Mouse (Mus musculus): ENCODE measurements around the gene Dscaml1. TPM values are rescaled to one million over a fixed set of nuclear protein-coding genes. Genes with fewer than 3 reads are reported as not detected.

Gene Dscaml1
- polyA plus RNA-seq, 1 experiment from 2014 or later, result not detected

- Histone ChIP-seq H3K9ac (no peak overlapping the region), H3K9me3 (replicated peaks) (no peaks in the 10 kb centered on the region), H3K27ac (no peak overlapping the region), H3K4me2 (no peak overlapping the region), H3K36me3 (no peaks in the 10 kb centered on the region), H3K27me3 (replicated peaks) (peaks cover 75% of the 10 kb centered on the region), H3K4me1 (0 out of 2 replicates have a peak, but pooled peaks cover 7% of the 10 kb centered on the region), H3K4me3 (no peak overlapping the region)
- no peak for ATAC-seq
- WGBS (ENCODE audit: insufficient replicate concordance), result 67% methylated on average over 12 of the region's 12 CpGs
These were observed 6.2 kb downstream of the Dscaml1 start for GRCm38 (mm10) chr9:45432639-45433038.

- H3K27ac ChIP-seq, result no peak overlapping the region
- H3K4me1 ChIP-seq, result 0 out of 2 replicates have a peak, but pooled peaks cover 7% of the 10 kb centered on the region
- ATAC-seq, result no peak
- no peak overlapping the region for H3K4me2 ChIP-seq
- no peaks in the 10 kb centered on the region for H3K36me3 ChIP-seq
- 70% methylated on average over 9 of the region's 9 CpGs for WGBS (ENCODE audit: insufficient replicate concordance)
- peaks cover 71% of the 10 kb centered on the region for H3K27me3 ChIP-seq (replicated peaks)
- H3K9me3 ChIP-seq (replicated peaks), result no peaks in the 10 kb centered on the region
- no peak overlapping the region for H3K9ac ChIP-seq
- no peak overlapping the region for H3K4me3 ChIP-seq
These were observed 6.7 kb downstream of the Dscaml1 start for GRCm38 (mm10) chr9:45433119-45433518.

GRCm38 (mm10) chr9:45434171-45434570 is 7.7 kb downstream of the Dscaml1 start:
- WGBS (ENCODE audit: insufficient replicate concordance), result 64% methylated on average over 2 of the region's 2 CpGs
- Histone ChIP-seq H3K4me2 (no peak overlapping the region), H3K4me3 (no peak overlapping the region), H3K4me1 (0 out of 2 replicates have a peak, but pooled peaks cover 7% of the 10 kb centered on the region), H3K9me3 (replicated peaks) (no peaks in the 10 kb centered on the region), H3K9ac (no peak overlapping the region), H3K36me3 (no peaks in the 10 kb centered on the region), H3K27ac (no peak overlapping the region), H3K27me3 (replicated peaks) (peaks cover 60% of the 10 kb centered on the region)
- ATAC-seq, result no peak

GRCm38 (mm10) chr9:45439025-45439424 is 12.6 kb downstream of the Dscaml1 start:
- H3K36me3 ChIP-seq, result no peaks in the 10 kb centered on the region
- no peak overlapping the region for H3K27ac ChIP-seq
- H3K4me1 ChIP-seq, result no peaks in the 10 kb centered on the region
- H3K9ac ChIP-seq, result no peak overlapping the region
- no peak overlapping the region for H3K4me3 ChIP-seq
- no peak overlapping the region for H3K4me2 ChIP-seq
- no peak for ATAC-seq
- H3K27me3 ChIP-seq (replicated peaks), result peaks cover 13% of the 10 kb centered on the region
- H3K9me3 ChIP-seq (replicated peaks), result no peaks in the 10 kb centered on the region
- 56% methylated on average over 4 of the region's 4 CpGs for WGBS (ENCODE audit: insufficient replicate concordance)

GRCm38 (mm10) chr9:45440083-45440784 is 13.8 kb downstream of the Dscaml1 start:
- 61% methylated on average over 16 of the region's 16 CpGs for WGBS (ENCODE audit: insufficient replicate concordance)
- H3K9me3 ChIP-seq (replicated peaks), result no peaks in the 10 kb centered on the region
- no peak overlapping the region for H3K27ac ChIP-seq

DNA sequence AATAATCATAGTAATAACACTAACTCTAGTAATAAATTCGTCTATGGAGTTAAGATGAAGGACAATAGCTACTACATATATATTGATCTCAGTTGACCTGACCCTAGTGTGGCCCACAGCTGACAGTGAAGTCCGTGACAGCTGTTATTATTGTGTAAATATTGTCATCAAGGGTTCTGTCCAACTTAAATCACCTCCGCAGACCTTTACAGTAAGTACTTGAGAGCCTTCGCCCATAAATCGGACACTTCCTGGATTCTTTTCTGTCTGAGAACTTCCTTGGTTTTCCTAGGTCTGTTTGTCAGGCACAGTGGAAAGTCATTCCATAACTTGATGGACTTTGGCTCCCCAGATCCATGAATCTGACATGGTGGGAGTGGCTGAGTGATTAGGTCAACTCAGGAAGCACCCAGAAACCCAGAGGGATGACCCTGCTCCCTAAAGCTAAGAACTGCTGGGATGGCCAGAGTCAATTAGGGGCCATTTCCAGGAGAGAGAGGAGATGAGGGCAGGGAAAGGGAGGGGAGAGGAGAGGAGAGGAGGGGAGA is 17.9 kb downstream of the Dscaml1 start:
- no peaks in the 10 kb centered on the region for H3K9me3 ChIP-seq (replicated peaks)
- H3K36me3 ChIP-seq, result no peaks in the 10 kb centered on the region
- no peak overlapping the region for H3K27ac ChIP-seq
- H3K4me1 ChIP-seq, result no peaks in the 10 kb centered on the region
- no peak overlapping the region for H3K9ac ChIP-seq
- 62% methylated on average over 5 of the region's 5 CpGs for WGBS (ENCODE audit: insufficient replicate concordance)
- H3K27me3 ChIP-seq (replicated peaks), result peaks cover 17% of the 10 kb centered on the region
- no peak overlapping the region for H3K4me2 ChIP-seq
- no peak overlapping the region for H3K4me3 ChIP-seq
- no peak for ATAC-seq

More at GRCm38 (mm10) chr9:45440083-45440784, 13.8 kb downstream of the Dscaml1 start:
- Histone ChIP-seq H3K4me2 (no peak overlapping the region), H3K36me3 (no peaks in the 10 kb centered on the region), H3K9ac (no peak overlapping the region), H3K4me1 (no peaks in the 10 kb centered on the region), H3K27me3 (replicated peaks) (peaks cover 10% of the 10 kb centered on the region; the same call in 1 of the 2 replicates), H3K4me3 (no peak overlapping the region)
- no peak for ATAC-seq

GRCm38 (mm10) chr9:45449658-45450057 is 23.2 kb downstream of the Dscaml1 start:
- Histone ChIP-seq H3K4me2 (no peak overlapping the region), H3K27ac (no peak overlapping the region), H3K9ac (no peak overlapping the region), H3K4me1 (no peaks in the 10 kb centered on the region), H3K36me3 (no peaks in the 10 kb centered on the region), H3K27me3 (replicated peaks) (peaks cover 25% of the 10 kb centered on the region), H3K4me3 (no peak overlapping the region), H3K9me3 (replicated peaks) (no peaks in the 10 kb centered on the region)
- ATAC-seq, result no peak
- WGBS (ENCODE audit: insufficient replicate concordance), result 56% methylated on average over 4 of the region's 4 CpGs

- no peaks in the 10 kb centered on the region for H3K4me1 ChIP-seq
- H3K9ac ChIP-seq, result no peak overlapping the region
- H3K36me3 ChIP-seq, result no peaks in the 10 kb centered on the region
- H3K27me3 ChIP-seq (replicated peaks), result peaks cover 25% of the 10 kb centered on the region
- no peaks in the 10 kb centered on the region for H3K9me3 ChIP-seq (replicated peaks)
- no peak for ATAC-seq
- H3K4me2 ChIP-seq, result no peak overlapping the region
- H3K27ac ChIP-seq, result no peak overlapping the region
- WGBS (ENCODE audit: insufficient replicate concordance), result 63% methylated on average over 4 of the region's 4 CpGs
- H3K4me3 ChIP-seq, result no peak overlapping the region
These were observed 24.9 kb downstream of the Dscaml1 start for GRCm38 (mm10) chr9:45451346-45451745.

DNA sequence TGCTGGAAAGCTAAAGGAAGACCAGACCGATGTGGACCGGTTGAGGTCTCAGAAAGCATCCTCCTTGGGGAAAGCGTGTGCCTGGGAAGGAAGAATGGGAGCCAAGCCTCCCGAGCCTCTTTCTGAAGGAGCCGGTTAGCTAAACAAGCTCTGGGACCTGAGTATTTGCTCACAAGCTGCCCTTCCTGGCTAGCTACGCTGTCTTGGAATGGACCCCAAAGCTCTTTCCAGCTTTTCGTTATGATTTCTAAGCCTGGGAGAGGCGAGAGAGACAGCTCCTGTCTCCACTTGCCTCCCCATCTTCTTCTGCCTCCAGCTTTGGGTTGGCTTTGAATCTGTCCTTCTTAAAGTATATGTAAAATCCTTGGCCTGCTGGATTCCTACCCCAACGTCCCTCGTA is 27.6 kb downstream of the Dscaml1 start:
- Histone ChIP-seq H3K36me3 (no peaks in the 10 kb centered on the region), H3K9ac (no peak overlapping the region), H3K4me2 (no peak overlapping the region), H3K9me3 (replicated peaks) (no peaks in the 10 kb centered on the region), H3K4me3 (no peak overlapping the region), H3K27me3 (replicated peaks) (peaks cover 14% of the 10 kb centered on the region), H3K4me1 (no peaks in the 10 kb centered on the region), H3K27ac (no peak overlapping the region)
- no peak for ATAC-seq
- 76% methylated on average over 10 of the region's 10 CpGs for WGBS (ENCODE audit: insufficient replicate concordance)

DNA sequence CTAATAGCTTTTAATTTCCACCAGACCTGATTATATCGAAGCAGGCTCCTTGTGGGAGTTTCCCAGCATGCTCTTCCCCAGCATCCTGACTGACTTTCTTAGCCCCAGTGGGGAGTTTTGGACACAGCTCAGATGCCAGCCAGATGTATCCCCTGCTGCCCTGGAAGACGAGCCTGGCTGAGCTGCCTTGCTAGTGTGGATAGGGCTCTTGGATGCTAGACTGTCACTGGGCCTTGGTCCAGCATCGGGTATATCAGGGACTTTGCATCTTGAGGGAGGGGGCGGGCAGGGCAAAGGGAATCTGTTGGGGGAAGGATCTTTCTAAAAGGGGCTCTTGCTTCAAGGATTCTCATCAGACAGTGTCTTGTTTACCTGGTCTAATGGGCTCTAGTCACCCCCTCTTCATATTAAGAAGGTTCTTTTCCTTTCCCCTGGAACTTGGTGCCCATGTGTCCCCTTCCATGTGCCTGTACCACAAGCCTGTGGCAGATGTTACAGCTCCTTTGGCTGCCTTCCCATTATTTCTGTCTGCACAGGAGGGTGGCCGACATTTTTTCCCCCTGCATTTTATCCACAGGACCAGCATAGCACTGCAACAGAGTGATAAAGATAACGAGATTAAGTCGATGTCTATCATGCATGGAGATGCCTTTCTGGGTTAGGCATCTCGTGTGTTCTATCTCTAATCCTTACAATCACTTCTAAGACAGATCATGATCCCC is 28.6 kb downstream of the Dscaml1 start:
- Histone ChIP-seq H3K4me3 (no peak overlapping the region), H3K4me1 (no peaks in the 10 kb centered on the region), H3K9me3 (replicated peaks) (no peaks in the 10 kb centered on the region), H3K36me3 (no peaks in the 10 kb centered on the region), H3K4me2 (no peak overlapping the region), H3K9ac (no peak overlapping the region), H3K27ac (no peak overlapping the region), H3K27me3 (replicated peaks) (peaks cover 6% of the 10 kb centered on the region; the same call in 1 of the 2 replicates)
- ATAC-seq, result no peak
- WGBS (ENCODE audit: insufficient replicate concordance), result 55% methylated on average over 8 of the region's 8 CpGs

- Histone ChIP-seq H3K4me2 (no peak overlapping the region), H3K36me3 (no peaks in the 10 kb centered on the region), H3K27ac (no peak overlapping the region), H3K9me3 (replicated peaks) (no peaks in the 10 kb centered on the region), H3K27me3 (replicated peaks) (peaks cover 3% of the 10 kb centered on the region; the same call in 1 of the 2 replicates), H3K4me1 (no peaks in the 10 kb centered on the region), H3K9ac (no peak overlapping the region), H3K4me3 (no peak overlapping the region)
- no peak for ATAC-seq
- WGBS (ENCODE audit: insufficient replicate concordance), result 43% methylated on average over 7 of the region's 7 CpGs
These were observed 30.8 kb downstream of the Dscaml1 start for GRCm38 (mm10) chr9:45457200-45457599.

GRCm38 (mm10) chr9:45458363-45458762 is 31.9 kb downstream of the Dscaml1 start:
- H3K9ac ChIP-seq, result no peak overlapping the region
- H3K4me3 ChIP-seq, result no peak overlapping the region
- no peaks in the 10 kb centered on the region for H3K4me1 ChIP-seq
- no peak overlapping the region for H3K4me2 ChIP-seq
- H3K9me3 ChIP-seq (replicated peaks), result no peaks in the 10 kb centered on the region
- WGBS (ENCODE audit: insufficient replicate concordance), result 56% methylated on average over 14 of the region's 14 CpGs
- peaks cover 3% of the 10 kb centered on the region; the same call in 1 of the 2 replicates for H3K27me3 ChIP-seq (replicated peaks)
- no peak overlapping the region for H3K27ac ChIP-seq
- H3K36me3 ChIP-seq, result no peaks in the 10 kb centered on the region
- no peak for ATAC-seq
